Mouse (Mus musculus) limb, embryonic 11.5 days (tissue): ENCODE data around the gene Ykt6. TPM values are rescaled to one million over a fixed set of nuclear protein-coding genes. Genes with fewer than 3 reads are reported as not detected.

Experiments
- ATAC-seq: fragments of 200-750 bp; cut with Nextera tagmentation; 2 replicates; pipeline ENCODE4 v1.8.0; 2017; ENCODE audit warnings: low read depth; ENCODE audit not compliant: insufficient number of reproducible peaks, low FRiP score, low TSS enrichment
- DNase-seq: peaks from one replicate; pipeline ENCODE4 v3.0.0-alpha.2; 2015; ENCODE audit warnings: low spot score
- H3K27ac ChIP-seq: fragments of 300-500 bp; sonication (generic); replicated peaks from 2 replicates; pipeline ENCODE4 v1.5.1; 2014; ENCODE audit warnings: low read depth, mild to moderate bottlenecking, low read length
- H3K27me3 ChIP-seq: fragments of 300-500 bp; sonication (generic); 2 replicates; pipeline ENCODE4 v1.6.1; 2014; ENCODE audit warnings: mild to moderate bottlenecking, low read length, mixed read lengths; ENCODE audit not compliant: control insufficient read depth, insufficient read depth
- H3K36me3 ChIP-seq: fragments of 300-500 bp; sonication (generic); 2 replicates; pipeline ENCODE4 v1.6.1; 2014; ENCODE audit warnings: mild to moderate bottlenecking, low read length, moderate library complexity, mixed read lengths; ENCODE audit not compliant: control insufficient read depth, insufficient read depth
- H3K4me1 ChIP-seq: fragments of 300-500 bp; sonication (generic); 2 replicates; pipeline ENCODE4 v1.6.1; 2014; ENCODE audit warnings: low read length, mixed read lengths; ENCODE audit not compliant: control insufficient read depth, insufficient read depth
- H3K4me2 ChIP-seq: fragments of 300-500 bp; sonication (generic); 2 replicates; pipeline ENCODE4 v1.6.1; 2014; ENCODE audit warnings: low read depth, mild to moderate bottlenecking, moderate library complexity; ENCODE audit not compliant: severe bottlenecking
- H3K4me3 ChIP-seq: fragments of 300-500 bp; sonication (generic); 2 replicates; pipeline ENCODE4 v1.5.1; 2014; ENCODE audit warnings: low read depth, low read length
- H3K9ac ChIP-seq: fragments of 300-500 bp; sonication (generic); 2 replicates; pipeline ENCODE4 v1.6.1; 2014; ENCODE audit warnings: mild to moderate bottlenecking, low read length
- H3K9me3 ChIP-seq: fragments of 300-500 bp; sonication (generic); 2 replicates; pipeline ENCODE4 v1.6.1; 2016; ENCODE audit warnings: low read length; ENCODE audit not compliant: control insufficient read depth
- WGBS: fragments of 180-500 bp; shearing (Covaris S2); extraction: QIAGEN DNeasy Blood & Tissue Kit; methylation state at CpG from one replicate; pipeline ENCODE4 v1.1.7; 2014; 5-methylcytosine and 5-hydroxymethylcytosine counted together
- polyA plus RNA-seq: library from polyadenylated mRNA; unstranded; fragments of >200 nt; fragmentation: Nextera tagmentation; extraction: Ambion mirVana; gene quantifications from 2 replicates; pipeline ENCODE4 v1.2.1, GENCODE M21; 2014

The Ykt6 gene
- polyA plus RNA-seq, result 29.0 and 30.3 TPM in 2 replicates

DNA sequence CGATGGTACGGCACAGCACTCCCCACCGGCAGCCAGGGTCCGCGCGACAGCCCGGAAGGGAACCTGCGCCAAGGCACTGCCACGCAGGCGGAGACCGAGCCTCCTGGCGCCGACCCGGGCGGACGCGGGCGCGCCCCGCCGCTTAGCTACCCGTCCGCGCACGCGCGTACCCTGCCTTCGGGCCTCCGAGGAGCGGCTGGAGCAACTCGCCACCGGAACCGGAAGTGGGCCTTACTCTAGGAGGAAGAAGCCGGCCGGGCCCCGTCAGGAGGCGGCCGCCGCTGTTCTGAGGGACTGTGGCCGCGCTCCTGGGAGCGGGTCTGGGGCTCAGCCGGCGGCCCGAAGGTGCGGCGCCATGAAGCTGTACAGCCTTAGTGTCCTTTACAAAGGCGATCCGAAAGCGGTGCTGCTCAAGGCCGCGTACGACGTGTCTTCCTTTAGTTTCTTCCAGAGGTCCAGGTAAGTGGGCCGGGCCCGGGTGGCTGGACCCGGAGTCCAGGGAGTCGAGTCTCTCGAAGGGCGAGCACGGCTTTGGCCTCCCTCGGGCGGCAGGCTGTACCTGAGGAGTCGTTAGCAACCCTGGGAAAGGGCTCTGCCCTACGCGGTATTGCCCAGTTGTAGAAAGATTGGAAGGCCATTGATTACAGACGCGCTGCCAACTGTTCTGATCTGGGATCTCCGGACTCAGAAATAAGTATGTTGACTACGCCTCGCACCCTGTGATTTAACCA is at the start of gene Ykt6:
Gene Ykt6, plus strand, starts transcription at position 148 of the 731 bp plus-strand sequence.
- ATAC-seq (peak; percentile 93), DNase-seq (peak; percentile 96)
- Histone ChIP-seq H3K4me3 (peak within 1 kb of the TSS; percentile 98), H3K9ac (peak within 1 kb of the TSS; percentile 89), H3K4me1 (peaks cover 9% of the 10 kb centered on the region), H3K27ac (peak within 1 kb of the TSS; percentile 83), H3K36me3 (no peaks in the 10 kb centered on the region; the same call in 1 of the 2 replicates), H3K27me3 (no peaks in the 10 kb centered on the region), H3K4me2 (peak within 1 kb of the TSS; percentile 77), H3K9me3 (no peaks in the 10 kb centered on the region)
- under 1% methylated on average over 69 of the region's 71 CpGs for WGBS

DNA sequence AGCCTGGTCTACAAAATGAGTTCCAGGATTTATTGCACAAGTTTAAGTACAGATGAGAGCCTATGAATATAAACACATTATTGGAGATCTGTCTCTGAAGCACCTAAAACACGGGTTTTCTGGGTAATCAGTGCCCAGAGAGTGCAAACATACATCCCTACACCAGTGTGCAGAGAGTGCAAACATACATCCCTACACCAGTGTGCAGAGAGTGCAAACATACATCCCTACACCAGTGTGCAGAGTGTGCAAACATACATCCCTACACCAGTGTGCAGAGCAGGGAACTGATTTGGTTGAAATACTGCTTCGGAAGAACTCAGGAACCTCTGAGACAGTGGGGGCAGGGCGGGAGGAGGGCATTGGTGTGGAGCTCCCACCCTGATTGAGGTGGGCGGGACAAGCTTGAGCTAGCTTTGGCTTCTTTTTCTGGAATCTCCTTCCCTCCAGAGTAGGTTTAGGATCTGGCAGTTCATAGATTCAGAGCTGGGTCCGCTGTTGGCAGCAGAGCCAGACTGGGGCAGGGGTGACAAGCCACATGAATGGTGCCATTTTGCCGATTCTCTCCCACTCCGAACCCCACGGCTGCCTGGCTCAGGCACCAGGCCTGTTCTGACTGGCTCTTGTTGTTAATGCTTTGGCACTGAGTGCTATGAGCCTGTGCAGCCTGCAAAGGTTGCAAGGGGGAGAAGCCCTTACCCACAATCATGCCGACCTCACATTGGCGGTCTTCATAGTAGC is 49.5 kb upstream of the Ykt6 start:
- Histone ChIP-seq H3K4me1 (peaks cover 6% of the 10 kb centered on the region), H3K27me3 (peaks cover 6% of the 10 kb centered on the region), H3K36me3 (no peaks in the 10 kb centered on the region), H3K4me2 (no peak overlapping the region), H3K4me3 (no peak overlapping the region), H3K9me3 (no peaks in the 10 kb centered on the region), H3K27ac (no peak overlapping the region), H3K9ac (no peak overlapping the region)
- WGBS, result 89% methylated on average over 10 of the region's 10 CpGs
- DNase-seq (no peak), ATAC-seq (no peak)

DNA sequence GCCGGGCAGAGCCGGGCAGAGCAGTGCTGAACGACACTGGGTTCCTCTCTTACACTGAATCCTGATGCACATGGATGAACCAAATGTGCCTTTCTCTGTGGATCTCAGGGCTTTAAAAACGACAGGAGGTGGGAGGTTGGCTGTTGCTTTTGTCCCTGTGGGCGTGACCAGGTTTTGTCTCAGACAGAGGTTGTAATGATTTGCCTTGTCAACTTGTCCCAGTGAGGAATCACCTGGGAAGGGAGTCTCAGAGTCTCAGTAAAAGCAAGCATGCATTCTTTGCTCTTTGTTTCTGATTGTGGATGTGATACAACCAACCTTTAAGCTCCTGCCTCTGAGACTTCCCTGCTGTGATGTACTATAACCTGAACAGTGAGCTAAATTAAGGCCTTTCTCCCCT is 48.4 kb upstream of the Ykt6 start:
- H3K36me3 ChIP-seq, result no peaks in the 10 kb centered on the region

DNA sequence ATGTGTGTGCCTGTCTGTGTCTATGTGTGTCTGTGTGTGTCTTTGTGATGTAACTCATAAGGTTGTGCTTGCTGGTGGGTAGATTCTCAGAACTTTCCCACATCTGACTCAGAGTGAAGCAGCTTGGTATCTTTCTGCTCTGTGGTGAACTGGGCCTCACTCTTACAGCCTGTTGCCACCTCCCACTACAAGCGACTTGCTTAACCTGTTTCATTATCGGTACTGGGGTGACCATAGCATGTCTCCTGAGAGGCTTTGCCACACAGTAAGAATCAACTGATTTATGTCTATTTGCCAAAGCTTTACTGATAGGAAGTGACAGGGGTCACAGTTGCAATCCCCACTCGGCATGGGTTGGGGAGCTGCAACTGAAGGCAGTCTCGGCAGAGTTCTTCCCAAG is 46.9 kb upstream of the Ykt6 start:
- Histone ChIP-seq H3K27ac (no peak overlapping the region), H3K27me3 (no peaks in the 10 kb centered on the region), H3K4me3 (no peak overlapping the region), H3K4me1 (no peaks in the 10 kb centered on the region), H3K9ac (no peak overlapping the region), H3K4me2 (no peak overlapping the region; the same call in 1 of the 2 replicates), H3K9me3 (no peaks in the 10 kb centered on the region), H3K36me3 (no peaks in the 10 kb centered on the region)
- 72% methylated on average over 4 of the region's 4 CpGs for WGBS
- no peak for DNase-seq
- no peak for ATAC-seq

More for the DNA sequence above, 48.4 kb upstream of the Ykt6 start:
- no peak overlapping the region for H3K4me3 ChIP-seq
- no peak overlapping the region for H3K9ac ChIP-seq
- no peaks in the 10 kb centered on the region for H3K9me3 ChIP-seq
- no peak overlapping the region for H3K4me2 ChIP-seq
- ATAC-seq (no peak), DNase-seq (no peak)
- no peak overlapping the region for H3K27ac ChIP-seq
- H3K4me1 ChIP-seq, result 0 out of 2 replicates have a peak, but pooled peaks cover 2% of the 10 kb centered on the region
- no peaks in the 10 kb centered on the region for H3K27me3 ChIP-seq
- WGBS, result 58% methylated on average over 5 of the region's 5 CpGs

DNA sequence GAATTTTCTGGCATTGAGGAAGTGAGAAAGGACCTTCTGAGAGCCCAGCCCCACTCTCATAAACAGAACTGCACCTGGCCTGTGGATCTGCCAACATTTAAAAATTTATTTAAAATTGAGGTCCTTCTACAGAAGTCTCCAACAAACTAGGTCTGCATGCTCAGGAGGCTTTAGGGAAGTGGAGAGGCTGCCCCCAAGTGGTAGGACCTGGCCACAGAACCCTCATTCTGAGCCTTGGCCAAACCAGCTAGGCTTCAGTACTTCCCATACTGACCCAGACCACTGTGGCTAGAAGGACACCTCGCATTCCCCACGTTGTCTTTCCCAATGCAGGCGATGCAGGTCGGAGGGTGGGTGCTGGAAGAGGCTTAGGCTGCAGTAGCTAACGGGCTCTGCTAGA is 42.9 kb upstream of the Ykt6 start:
- Histone ChIP-seq H3K27ac (no peak overlapping the region), H3K4me3 (no peak overlapping the region), H3K27me3 (no peaks in the 10 kb centered on the region), H3K9me3 (no peaks in the 10 kb centered on the region), H3K4me1 (no peaks in the 10 kb centered on the region), H3K9ac (no peak overlapping the region), H3K36me3 (no peaks in the 10 kb centered on the region), H3K4me2 (no peak overlapping the region)
- 35% methylated on average over 5 of the region's 5 CpGs for WGBS
- DNase-seq, result peak; percentile 65
- ATAC-seq, result no peak

DNA sequence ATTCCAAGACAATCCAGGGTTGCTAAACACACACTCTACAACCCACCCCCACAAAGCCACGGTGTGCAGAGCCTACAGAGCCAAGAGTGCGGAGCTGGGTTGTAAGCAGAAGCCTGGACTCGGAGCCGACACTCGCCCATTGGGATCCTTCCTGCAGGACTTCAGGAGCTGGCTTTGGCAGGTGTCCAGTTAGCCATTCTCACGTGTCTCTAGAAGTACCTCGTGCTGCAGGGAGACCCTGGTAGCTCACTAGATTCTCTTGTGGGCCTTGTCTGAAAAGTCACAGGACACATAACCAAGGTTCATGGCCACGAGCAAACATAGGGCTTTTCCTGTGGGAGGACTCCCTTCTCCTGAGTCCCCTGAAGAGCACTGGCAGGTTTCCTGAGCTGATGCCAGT is 42.2 kb upstream of the Ykt6 start:
- Histone ChIP-seq H3K4me2 (no peak overlapping the region), H3K27me3 (no peaks in the 10 kb centered on the region), H3K27ac (no peak overlapping the region), H3K36me3 (no peaks in the 10 kb centered on the region), H3K9me3 (no peaks in the 10 kb centered on the region), H3K9ac (no peak overlapping the region), H3K4me3 (no peak overlapping the region), H3K4me1 (no peaks in the 10 kb centered on the region)
- DNase-seq (no peak), ATAC-seq (no peak)
- WGBS, result 76% methylated on average over 8 of the region's 8 CpGs

DNA sequence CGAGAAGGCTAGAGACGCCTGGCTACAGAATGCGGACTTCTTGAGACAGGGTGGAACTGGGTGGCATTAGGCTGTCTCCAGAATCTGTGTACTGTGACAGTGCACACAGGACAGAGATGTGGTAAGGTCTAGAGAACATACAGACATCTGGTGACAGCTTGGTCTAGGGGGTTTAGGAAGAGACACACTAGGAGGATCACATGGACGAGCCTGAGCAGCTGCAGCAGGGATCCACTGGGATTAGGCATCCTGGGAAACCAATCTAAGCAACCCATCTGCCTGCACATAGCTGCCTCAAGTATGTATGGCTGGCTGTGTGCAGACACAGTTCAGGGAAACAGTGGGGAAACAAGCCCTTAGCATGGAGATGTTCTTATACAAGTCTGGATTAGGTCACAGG is 41.6 kb upstream of the Ykt6 start:
- 75% methylated on average over 4 of the region's 4 CpGs for WGBS
- Histone ChIP-seq H3K36me3 (no peaks in the 10 kb centered on the region), H3K4me3 (no peak overlapping the region), H3K4me1 (no peaks in the 10 kb centered on the region), H3K4me2 (no peak overlapping the region), H3K9me3 (no peaks in the 10 kb centered on the region), H3K27me3 (no peaks in the 10 kb centered on the region), H3K9ac (no peak overlapping the region), H3K27ac (no peak overlapping the region)
- ATAC-seq (no peak), DNase-seq (no peak)

DNA sequence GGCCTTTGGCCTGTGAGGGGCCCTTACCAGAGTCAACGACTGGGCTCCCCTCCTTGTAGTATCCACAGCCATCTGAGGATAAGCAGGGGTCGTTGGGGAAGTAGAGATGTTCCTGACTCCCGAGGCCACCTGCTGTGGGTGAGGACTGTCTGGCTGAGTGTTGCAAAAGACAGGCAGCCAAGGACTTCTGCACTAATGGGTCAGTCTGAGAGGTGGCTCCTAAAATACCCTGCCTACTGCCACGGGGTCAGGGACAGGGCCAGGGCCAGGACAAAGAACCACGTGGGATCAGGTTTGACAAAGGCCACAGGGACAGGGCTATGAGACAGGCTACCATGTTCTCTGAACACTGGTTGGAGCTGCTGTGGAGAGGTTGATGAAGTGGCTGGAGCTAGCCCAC is 40.6 kb upstream of the Ykt6 start:
- ATAC-seq (no peak), DNase-seq (no peak)
- Histone ChIP-seq H3K4me2 (no peak overlapping the region), H3K36me3 (no peaks in the 10 kb centered on the region), H3K9me3 (no peaks in the 10 kb centered on the region), H3K27ac (no peak overlapping the region), H3K27me3 (no peaks in the 10 kb centered on the region), H3K9ac (no peak overlapping the region), H3K4me3 (no peak overlapping the region), H3K4me1 (no peaks in the 10 kb centered on the region)
- WGBS, result 54% methylated on average over 5 of the region's 5 CpGs
